13 mouse cellular contexts compared by ENCODE assay signal in genomic region chr5:51072674-51073468, GRCm38 (mm10).
DNase-seq lines count a peak whose midpoint lies in the region; ATAC-seq and TF ChIP-seq lines count a peak whose summit lies in the region.
"Had no signal": no experiment of that assay in that cellular context is flagged by ENCODE, and none has a peak within 500 bp of the region (broad histone marks: within the 10 kb centered on the region; RNA-seq: fewer than 3 reads in every experiment).

No protein-coding gene starts in this region.

- TF ChIP-seq CTCF in kidney, adult 2 months (conservative IDR thresholded peaks at IDR 0.05; ENCODE audit: insufficient read depth, insufficient read length, low read depth, low read length): no peak

- no peak overlapping the region for H3K27ac ChIP-seq in kidney, adult 2 months (ENCODE audit: insufficient read depth, low read depth, low read length)
- no peak overlapping the region for H3K27ac ChIP-seq in forebrain, embryonic 15.5 days (replicated peaks)
- H3K27ac ChIP-seq: embryonic facial prominence, embryonic 15.5 days; neural tube, embryonic 12.5 days had no signal

- DNase-seq in kidney, adult 11 months: peak; percentile 27
- no peak for DNase-seq in kidney, adult 18-20 months
- DNase-seq in kidney, adult 2 months: peak; percentile 58
- peak; percentile 64 to 71 for DNase-seq in kidney, postnatal 4 days
- DNase-seq in skeletal muscle tissue, adult 2 months (ENCODE audit: low read depth, low spot score): peak; percentile 13
- no peak for DNase-seq in cerebellum, postnatal 10 days
- DNase-seq in MN1 (ENCODE audit: low spot score): no peak
- DNase-seq: forebrain, postnatal 0 days had no signal

- no peak overlapping the region for H3K9ac ChIP-seq in forebrain, embryonic 15.5 days (replicated peaks)
- H3K9ac ChIP-seq: embryonic facial prominence, embryonic 15.5 days; forebrain, postnatal 0 days; neural tube, embryonic 12.5 days had no signal

- no peak overlapping the region for H3K4me3 ChIP-seq in kidney, adult 2 months (ENCODE audit: insufficient read depth, low read depth, low read length)
- H3K4me3 ChIP-seq in forebrain, embryonic 15.5 days: no peak overlapping the region
- H3K4me3 ChIP-seq: embryonic facial prominence, embryonic 15.5 days; neural tube, embryonic 12.5 days had no signal

- WGBS in kidney, adult 2 months: 54% methylated on average over 8 of the region's 8 CpGs
- 90% methylated on average over 8 of the region's 8 CpGs for WGBS in forebrain, embryonic 15.5 days

- no peaks in the 10 kb centered on the region for H3K36me3 ChIP-seq in kidney, adult 2 months (ENCODE audit: control insufficient read depth, insufficient read depth, low read length)
- H3K36me3 ChIP-seq in forebrain, embryonic 15.5 days: no peaks in the 10 kb centered on the region
- H3K36me3 ChIP-seq: embryonic facial prominence, embryonic 15.5 days; neural tube, embryonic 12.5 days had no signal

- no peak for ATAC-seq in forebrain, embryonic 15.5 days (replicated peaks)
- ATAC-seq: forebrain, postnatal 0 days; midbrain, embryonic 16.5 days had no signal

- no peak overlapping the region for H3K4me2 ChIP-seq in forebrain, embryonic 15.5 days (replicated peaks)
- H3K4me2 ChIP-seq: embryonic facial prominence, embryonic 15.5 days; neural tube, embryonic 12.5 days had no signal

- no peaks in the 10 kb centered on the region for H3K27me3 ChIP-seq in kidney, adult 2 months (replicated peaks; ENCODE audit: control insufficient read depth, insufficient read depth, low read length)
- no peaks in the 10 kb centered on the region for H3K27me3 ChIP-seq in forebrain, embryonic 15.5 days
- H3K27me3 ChIP-seq: CH12.LX; embryonic facial prominence, embryonic 15.5 days; neural tube, embryonic 12.5 days had no signal

- no peaks in the 10 kb centered on the region for H3K9me3 ChIP-seq in forebrain, embryonic 15.5 days
- H3K9me3 ChIP-seq: embryonic facial prominence, embryonic 15.5 days; neural tube, embryonic 12.5 days had no signal

- no peaks in the 10 kb centered on the region for H3K4me1 ChIP-seq in kidney, adult 2 months (ENCODE audit: control insufficient read depth, insufficient read depth, low read length)
- H3K4me1 ChIP-seq in forebrain, embryonic 15.5 days: no peaks in the 10 kb centered on the region
- H3K4me1 ChIP-seq: embryonic facial prominence, embryonic 15.5 days; neural tube, embryonic 12.5 days had no signal

- no peak for TF ChIP-seq POLR2A in kidney, adult 2 months (IDR thresholded peaks at IDR 0.05; ENCODE audit: low read depth, low read length)

Comparison
In these comparisons a context has a peak if more than half of its experiments do, and no peak if none do; other contexts are left out.
1. DNase-seq: peak in kidney, adult 11 months (single experiment), kidney, adult 2 months (single experiment), kidney, postnatal 4 days (2 of 2) and skeletal muscle tissue, adult 2 months (single experiment); none in kidney, adult 18-20 months (single experiment), cerebellum, postnatal 10 days (0 of 2) and MN1 (single experiment).